Mouse (Mus musculus) G1E (cell line): ENCODE data around the gene Ppp1r2. TPM values are rescaled to one million over a fixed set of nuclear protein-coding genes. Genes with fewer than 3 reads are reported as not detected.

Experiments
- ATAC-seq: 2 replicates; pipeline ENCODE4 v1.8.0; 2016; ENCODE audit warnings: mild to moderate bottlenecking; ENCODE audit not compliant: insufficient number of reproducible peaks, poor library complexity, low FRiP score, severe bottlenecking; ENCODE audit errors: extremely low read depth
- DNase-seq: peaks from one replicate; pipeline ENCODE4 v3.0.0; 2012; ENCODE audit warnings: low spot score
- H3K27me3 ChIP-seq: 2 replicates; pipeline ENCODE4 v1.6.1; 2012; ENCODE audit warnings: mild to moderate bottlenecking, low read length, inconsistent platforms; ENCODE audit not compliant: insufficient read depth
- H3K36me3 ChIP-seq: replicated peaks from 2 replicates; pipeline ENCODE3; 2012; ENCODE audit warnings: mild to moderate bottlenecking, inconsistent platforms
- H3K4me1 ChIP-seq: 2 replicates; pipeline ENCODE4 v1.6.1; 2012; ENCODE audit warnings: low read depth, low read length, inconsistent platforms, mixed read lengths; ENCODE audit not compliant: insufficient read depth
- H3K4me3 ChIP-seq: 2 replicates; pipeline ENCODE4 v1.5.1; 2012; ENCODE audit warnings: low read depth, mild to moderate bottlenecking, inconsistent platforms, low read length, moderate library complexity, mixed read lengths
- H3K9me3 ChIP-seq: replicated peaks from 2 replicates; pipeline ENCODE4 v1.6.1; 2012; ENCODE audit warnings: inconsistent platforms
- CTCF ChIP-seq: IDR thresholded peaks from 2 replicates; pipeline ENCODE4 v1.5.1; 2012; ENCODE audit warnings: low read depth, low read length, inconsistent platforms, mixed read lengths
- GATA1 ChIP-seq: IDR thresholded peaks from 2 replicates; pipeline ENCODE4 v1.6.1; 2012; ENCODE audit warnings: borderline replicate concordance, low read length, inconsistent platforms, mixed read lengths
- GATA2 ChIP-seq: IDR thresholded peaks from 2 replicates; pipeline ENCODE4 v1.6.1; 2012; ENCODE audit warnings: low read depth, low read length, inconsistent platforms, borderline replicate concordance
- POLR2AphosphoS5 ChIP-seq: IDR thresholded peaks from 2 replicates; pipeline ENCODE4 v1.6.1; 2012; ENCODE audit warnings: low read depth, low read length, inconsistent platforms; ENCODE audit not compliant: insufficient replicate concordance
- TAL1 ChIP-seq: conservative IDR thresholded peaks from 2 replicates; pipeline ENCODE4 v1.6.1; 2012; ENCODE audit warnings: low read depth, low read length, inconsistent platforms, mixed read lengths
- polyA plus RNA-seq: library from polyadenylated mRNA; stranded (reverse); fragments of >175 nt; gene quantifications from 2 replicates; pipeline ENCODE4 v1.2.3, GENCODE M21; 2012
- total RNA-seq, 2 experiments: library from RNA; stranded (forward) in 1 of 2; stranded (reverse) in 1 of 2; fragments of 200-1000 nt in 1 of 2; fragments of >200 nt in 1 of 2; fragmentation: Nextera tagmentation in 1 of 2; gene quantifications; 2 replicates each; pipeline ENCODE4 v1.2.3; 2014 to 2017

Gene Ppp1r2
- total and polyA plus RNA-seq, 3 experiments: 38.2 to 76.2 (median 45.3) TPM

DNA sequence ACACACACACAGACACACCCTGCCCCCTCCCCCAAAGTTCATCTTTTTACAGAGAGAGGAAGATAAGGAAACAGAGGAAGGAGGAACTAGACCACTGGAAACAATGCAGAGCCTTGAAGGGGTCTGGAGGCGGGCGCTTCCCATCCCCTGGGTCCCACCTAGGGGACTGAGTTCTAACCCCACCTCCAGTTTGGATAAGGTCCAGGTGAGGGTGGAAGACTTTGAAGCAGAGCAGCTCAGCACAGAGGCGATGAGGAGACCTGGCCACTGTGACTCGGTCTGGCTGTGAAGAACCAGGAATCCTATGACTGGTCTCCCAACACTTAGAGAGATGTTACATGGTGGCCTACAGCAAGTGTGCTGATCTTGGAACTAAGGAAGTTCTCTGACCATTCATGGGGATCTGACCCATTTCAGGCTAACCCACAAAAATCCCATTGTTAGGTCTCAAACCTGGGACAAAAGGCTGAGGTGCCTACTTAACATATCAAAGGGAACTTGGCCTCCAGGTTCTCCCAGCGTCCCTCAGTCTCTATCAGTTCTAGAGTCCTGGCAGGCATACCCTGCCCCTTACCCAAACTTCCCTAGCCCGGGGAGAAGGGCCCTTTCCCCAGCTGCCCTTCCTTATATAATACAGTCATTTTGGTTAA is 25.9 kb upstream of the Ppp1r2 start:
- H3K27me3 ChIP-seq: peaks cover 23% of the 10 kb centered on the region
- no peaks in the 10 kb centered on the region for H3K9me3 ChIP-seq
- no peak overlapping the region for H3K4me3 ChIP-seq
- no peaks in the 10 kb centered on the region for H3K4me1 ChIP-seq
- TF ChIP-seq GATA2 (no peak), GATA1 (no peak), CTCF (no peak), POLR2AphosphoS5 (no peak), TAL1 (no peak)
- H3K36me3 ChIP-seq: no peaks in the 10 kb centered on the region
- DNase-seq: no peak
- ATAC-seq: no peak

DNA sequence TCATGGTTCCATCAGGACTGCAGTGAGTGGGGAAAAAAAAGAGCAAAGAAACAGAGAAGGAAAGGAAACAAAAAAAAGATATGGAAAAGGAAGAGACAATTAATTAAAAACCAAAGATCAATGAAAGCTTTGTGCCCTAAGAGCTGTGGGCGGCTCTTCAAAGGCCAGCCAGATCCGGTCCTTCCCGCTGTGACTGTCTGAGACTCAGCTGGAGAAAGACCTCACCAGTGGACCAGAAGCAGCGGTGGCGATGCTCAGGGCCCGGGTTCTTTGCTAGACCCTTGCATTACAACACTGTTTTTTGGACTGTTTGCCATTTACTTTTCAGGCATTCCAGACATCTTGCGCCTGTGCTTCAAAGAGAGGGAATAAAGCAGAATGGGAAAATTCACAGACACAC is 25.4 kb upstream of the Ppp1r2 start:
- ATAC-seq: no peak
- DNase-seq: no peak
- H3K4me3 ChIP-seq: no peak overlapping the region
- no peaks in the 10 kb centered on the region for H3K4me1 ChIP-seq
- TF ChIP-seq POLR2AphosphoS5: no peak
- no peak for TF ChIP-seq CTCF
- TF ChIP-seq GATA2: no peak
- no peak for TF ChIP-seq GATA1
- TF ChIP-seq TAL1: no peak
- H3K27me3 ChIP-seq: peaks cover 23% of the 10 kb centered on the region
- no peaks in the 10 kb centered on the region for H3K9me3 ChIP-seq
- no peaks in the 10 kb centered on the region for H3K36me3 ChIP-seq

DNA sequence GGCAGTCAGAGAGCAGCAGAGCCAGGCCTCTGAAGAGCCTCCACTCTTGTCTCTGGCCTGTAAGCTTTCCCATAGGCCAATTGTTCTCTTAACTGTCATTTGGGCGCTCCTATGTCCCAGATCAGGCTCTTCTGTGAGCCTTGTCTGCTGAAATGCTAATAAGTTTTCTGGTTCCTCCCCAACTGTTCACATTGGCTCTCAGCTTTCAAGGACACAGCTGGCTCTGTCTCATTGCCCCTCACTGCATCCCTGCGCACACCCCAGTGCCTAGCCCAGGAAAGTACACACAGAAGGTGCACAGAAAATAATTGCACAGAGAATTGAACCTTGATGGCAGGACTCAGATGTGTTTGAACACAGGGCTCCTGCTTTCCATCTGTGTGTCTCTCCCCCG is 24.9 kb upstream of the Ppp1r2 start:
- ATAC-seq (no peak), DNase-seq (no peak)
- TF ChIP-seq POLR2AphosphoS5: no peak
- TF ChIP-seq CTCF: no peak
- no peak for TF ChIP-seq GATA1
- no peak for TF ChIP-seq TAL1
- TF ChIP-seq GATA2: no peak
- Histone ChIP-seq H3K27me3 (peaks cover 23% of the 10 kb centered on the region), H3K9me3 (no peaks in the 10 kb centered on the region), H3K4me1 (no peaks in the 10 kb centered on the region), H3K4me3 (no peak overlapping the region), H3K36me3 (no peaks in the 10 kb centered on the region)

DNA sequence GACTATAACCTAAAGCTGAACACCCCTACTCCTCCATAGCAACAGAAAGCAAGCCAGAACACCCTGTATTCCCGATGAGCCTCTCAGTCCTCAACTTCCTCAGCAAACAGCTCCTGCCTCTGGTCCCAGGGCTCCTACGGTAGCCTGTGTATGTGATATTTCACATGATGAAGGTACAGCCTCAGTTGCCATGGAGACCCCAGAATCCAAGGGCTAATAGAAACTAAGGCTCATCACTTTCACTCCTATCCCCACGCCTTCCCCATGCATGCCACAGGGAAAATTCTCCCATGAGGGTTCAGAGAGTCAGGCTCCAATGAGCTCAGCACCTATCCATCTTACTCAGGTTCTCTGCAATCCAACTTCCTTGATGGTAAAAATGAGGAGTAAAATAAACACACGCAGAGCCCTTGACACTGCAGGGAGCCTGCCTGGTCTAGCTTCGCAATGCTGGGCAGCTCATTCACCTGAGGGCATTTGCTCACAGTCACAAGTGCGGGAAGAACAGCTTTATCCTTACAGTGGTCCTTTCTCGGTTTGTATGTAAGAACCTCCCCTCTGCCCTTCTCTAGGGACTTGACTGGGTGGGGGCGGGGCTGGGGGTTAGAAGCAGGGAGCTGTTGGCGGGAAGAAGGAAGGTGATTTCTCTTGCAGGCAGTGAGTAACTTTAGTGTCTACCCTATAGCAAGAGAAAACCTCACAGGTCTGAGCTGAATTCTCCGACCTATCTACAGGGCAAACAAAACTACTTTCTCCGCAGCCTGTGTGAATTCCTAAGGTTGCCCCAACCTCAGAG is 24.3 kb upstream of the Ppp1r2 start:
- TF ChIP-seq GATA2 (no peak), POLR2AphosphoS5 (no peak), GATA1 (no peak), CTCF (no peak), TAL1 (no peak)

DNA sequence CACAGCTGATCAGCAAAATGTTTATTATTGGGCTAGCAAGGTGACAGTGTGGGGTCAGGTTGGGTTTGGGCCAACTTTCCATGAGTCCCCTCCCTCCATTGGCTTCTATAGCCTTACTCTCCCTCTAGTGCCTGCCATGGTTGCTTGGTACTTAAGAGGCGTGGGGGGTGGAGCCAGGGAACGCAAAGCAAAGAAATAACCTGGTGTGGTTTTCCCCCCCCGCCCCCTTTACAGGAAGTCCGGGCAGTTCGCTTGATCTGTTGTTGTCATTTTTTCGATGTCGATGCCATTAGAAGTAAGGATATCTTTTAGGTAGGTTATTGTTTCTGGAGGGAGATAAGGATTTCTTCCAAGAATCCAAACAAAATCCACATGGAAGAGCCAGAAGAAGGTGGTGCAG is 22.0 kb upstream of the Ppp1r2 start:
- DNase-seq (no peak), ATAC-seq (no peak)
- no peak overlapping the region for H3K4me3 ChIP-seq
- no peaks in the 10 kb centered on the region for H3K9me3 ChIP-seq
- H3K4me1 ChIP-seq: no peaks in the 10 kb centered on the region
- H3K36me3 ChIP-seq: no peaks in the 10 kb centered on the region
- TF ChIP-seq TAL1 (no peak), GATA1 (no peak), GATA2 (no peak), CTCF (no peak), POLR2AphosphoS5 (no peak)
- peaks cover 29% of the 10 kb centered on the region for H3K27me3 ChIP-seq

More for the DNA sequence above, 24.3 kb upstream of the Ppp1r2 start:
- Histone ChIP-seq H3K36me3 (no peaks in the 10 kb centered on the region), H3K27me3 (peaks cover 23% of the 10 kb centered on the region), H3K4me1 (no peaks in the 10 kb centered on the region), H3K9me3 (no peaks in the 10 kb centered on the region), H3K4me3 (no peak overlapping the region)
- DNase-seq: no peak
- ATAC-seq: no peak

DNA sequence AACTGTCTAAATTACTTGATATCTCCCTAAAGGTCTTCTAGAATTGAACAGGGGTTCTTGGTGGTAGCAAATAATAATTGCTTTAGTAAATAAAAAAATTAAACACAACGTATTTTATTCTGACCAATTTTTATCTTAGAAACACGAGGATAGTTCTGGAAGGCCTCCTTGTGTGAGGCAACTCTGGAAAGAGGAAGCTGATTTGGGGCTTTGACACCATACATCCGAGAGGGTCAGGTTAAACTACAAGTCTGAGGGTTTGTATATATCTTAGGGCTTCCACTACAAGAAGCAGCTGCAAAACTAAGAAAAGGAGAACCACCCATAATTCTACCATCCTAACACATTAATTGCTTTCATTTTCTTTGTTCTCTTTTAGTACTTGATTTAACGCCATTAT is 18.7 kb upstream of the Ppp1r2 start:
- Histone ChIP-seq H3K4me1 (no peaks in the 10 kb centered on the region), H3K36me3 (no peaks in the 10 kb centered on the region), H3K9me3 (no peaks in the 10 kb centered on the region), H3K27me3 (peaks cover 14% of the 10 kb centered on the region), H3K4me3 (no peak overlapping the region)
- ATAC-seq: no peak
- TF ChIP-seq GATA1 (no peak), CTCF (no peak), TAL1 (no peak), POLR2AphosphoS5 (no peak), GATA2 (no peak)
- DNase-seq: no peak
